Mouse (Mus musculus) limb, embryonic 11.5 days (tissue): Measurements from ENCODE around the gene Stk39. TPM values are rescaled to one million over a fixed set of nuclear protein-coding genes. Genes with fewer than 3 reads are reported as not detected.

Source experiments
- ATAC-seq: fragments of 200-750 bp; cut with Nextera tagmentation; 2 replicates; pipeline ENCODE4 v1.8.0; 2017; ENCODE audit warnings: low read depth; ENCODE audit not compliant: insufficient number of reproducible peaks, low FRiP score, low TSS enrichment
- DNase-seq: peaks from one replicate; pipeline ENCODE4 v3.0.0-alpha.2; 2015; ENCODE audit warnings: low spot score
- H3K27ac ChIP-seq: fragments of 300-500 bp; sonication (generic); replicated peaks from 2 replicates; pipeline ENCODE4 v1.5.1; 2014; ENCODE audit warnings: low read depth, mild to moderate bottlenecking, low read length
- H3K27me3 ChIP-seq: fragments of 300-500 bp; sonication (generic); 2 replicates; pipeline ENCODE4 v1.6.1; 2014; ENCODE audit warnings: mild to moderate bottlenecking, low read length, mixed read lengths; ENCODE audit not compliant: control insufficient read depth, insufficient read depth
- H3K36me3 ChIP-seq: fragments of 300-500 bp; sonication (generic); 2 replicates; pipeline ENCODE4 v1.6.1; 2014; ENCODE audit warnings: mild to moderate bottlenecking, low read length, moderate library complexity, mixed read lengths; ENCODE audit not compliant: control insufficient read depth, insufficient read depth
- H3K4me1 ChIP-seq: fragments of 300-500 bp; sonication (generic); 2 replicates; pipeline ENCODE4 v1.6.1; 2014; ENCODE audit warnings: low read length, mixed read lengths; ENCODE audit not compliant: control insufficient read depth, insufficient read depth
- H3K4me2 ChIP-seq: fragments of 300-500 bp; sonication (generic); 2 replicates; pipeline ENCODE4 v1.6.1; 2014; ENCODE audit warnings: low read depth, mild to moderate bottlenecking, moderate library complexity; ENCODE audit not compliant: severe bottlenecking
- H3K4me3 ChIP-seq: fragments of 300-500 bp; sonication (generic); 2 replicates; pipeline ENCODE4 v1.5.1; 2014; ENCODE audit warnings: low read depth, low read length
- H3K9ac ChIP-seq: fragments of 300-500 bp; sonication (generic); 2 replicates; pipeline ENCODE4 v1.6.1; 2014; ENCODE audit warnings: mild to moderate bottlenecking, low read length
- H3K9me3 ChIP-seq: fragments of 300-500 bp; sonication (generic); 2 replicates; pipeline ENCODE4 v1.6.1; 2016; ENCODE audit warnings: low read length; ENCODE audit not compliant: control insufficient read depth
- WGBS: fragments of 180-500 bp; shearing (Covaris S2); extraction: QIAGEN DNeasy Blood & Tissue Kit; methylation state at CpG from one replicate; pipeline ENCODE4 v1.1.7; 2014; 5-methylcytosine and 5-hydroxymethylcytosine counted together
- polyA plus RNA-seq: library from polyadenylated mRNA; unstranded; fragments of >200 nt; fragmentation: Nextera tagmentation; extraction: Ambion mirVana; gene quantifications from 2 replicates; pipeline ENCODE4 v1.2.1, GENCODE M21; 2014

Gene Stk39
- polyA plus RNA-seq, 1 experiment from 2014 or later: 22.3 TPM

GRCm38 (mm10) chr2:68346606-68347237, 125.3 kb downstream of the Stk39 start:
- no peak overlapping the region for H3K4me3 ChIP-seq
- no peaks in the 10 kb centered on the region for H3K27me3 ChIP-seq
- H3K9ac ChIP-seq: no peak overlapping the region
- H3K4me1 ChIP-seq: 0 out of 2 replicates have a peak, but pooled peaks cover 2% of the 10 kb centered on the region
- H3K36me3 ChIP-seq: no peaks in the 10 kb centered on the region
- H3K4me2 ChIP-seq: no peak overlapping the region
- no peak for ATAC-seq
- no peaks in the 10 kb centered on the region for H3K9me3 ChIP-seq
- H3K27ac ChIP-seq: no peak overlapping the region
- no peak for DNase-seq
- 67% methylated on average over 8 of the region's 8 CpGs for WGBS

GRCm38 (mm10) chr2:68345269-68345668, 126.8 kb downstream of the Stk39 start:
- no peak overlapping the region for H3K27ac ChIP-seq
- no peaks in the 10 kb centered on the region for H3K27me3 ChIP-seq
- H3K36me3 ChIP-seq: no peaks in the 10 kb centered on the region
- no peak overlapping the region for H3K9ac ChIP-seq
- ATAC-seq (no peak), DNase-seq (no peak)
- 90% methylated on average over 9 of the region's 9 CpGs for WGBS
- H3K4me3 ChIP-seq: no peak overlapping the region
- H3K4me2 ChIP-seq: no peak overlapping the region
- no peaks in the 10 kb centered on the region for H3K9me3 ChIP-seq
- H3K4me1 ChIP-seq: 0 out of 2 replicates have a peak, but pooled peaks cover 2% of the 10 kb centered on the region

- no peaks in the 10 kb centered on the region for H3K36me3 ChIP-seq
- H3K27ac ChIP-seq: no peak overlapping the region
- H3K9ac ChIP-seq: no peak overlapping the region
- H3K4me1 ChIP-seq: no peaks in the 10 kb centered on the region
- H3K27me3 ChIP-seq: no peaks in the 10 kb centered on the region
- WGBS: 82% methylated on average over 4 of the region's 4 CpGs
- no peak overlapping the region for H3K4me3 ChIP-seq
- no peak overlapping the region for H3K4me2 ChIP-seq
- ATAC-seq (no peak), DNase-seq (no peak)
- H3K9me3 ChIP-seq: no peaks in the 10 kb centered on the region
Measured at GRCm38 (mm10) chr2:68343751-68344150, 128.3 kb downstream of the Stk39 start.

GRCm38 (mm10) chr2:68342122-68342646, 129.9 kb downstream of the Stk39 start:
- Histone ChIP-seq H3K4me1 (no peaks in the 10 kb centered on the region), H3K27ac (no peak overlapping the region), H3K27me3 (no peaks in the 10 kb centered on the region), H3K9ac (no peak overlapping the region), H3K36me3 (no peaks in the 10 kb centered on the region), H3K9me3 (no peaks in the 10 kb centered on the region), H3K4me2 (no peak overlapping the region), H3K4me3 (no peak overlapping the region)
- WGBS: 91% methylated on average over 7 of the region's 7 CpGs
- ATAC-seq (no peak), DNase-seq (no peak)

GRCm38 (mm10) chr2:68336913-68337312, 135.2 kb downstream of the Stk39 start:
- H3K4me1 ChIP-seq: no peaks in the 10 kb centered on the region
- H3K27me3 ChIP-seq: no peaks in the 10 kb centered on the region
- H3K27ac ChIP-seq: no peak overlapping the region
- H3K4me2 ChIP-seq: no peak overlapping the region
- 94% methylated on average over 6 of the region's 6 CpGs for WGBS
- no peaks in the 10 kb centered on the region for H3K36me3 ChIP-seq
- ATAC-seq (no peak), DNase-seq (no peak)
- H3K4me3 ChIP-seq: no peak overlapping the region
- H3K9me3 ChIP-seq: no peaks in the 10 kb centered on the region
- no peak overlapping the region for H3K9ac ChIP-seq

- DNase-seq (no peak), ATAC-seq (no peak)
- Histone ChIP-seq H3K4me1 (no peaks in the 10 kb centered on the region), H3K4me3 (no peak overlapping the region), H3K36me3 (no peaks in the 10 kb centered on the region), H3K9me3 (no peaks in the 10 kb centered on the region), H3K27ac (no peak overlapping the region), H3K27me3 (no peaks in the 10 kb centered on the region), H3K4me2 (no peak overlapping the region), H3K9ac (no peak overlapping the region)
- 86% methylated on average over 5 of the region's 5 CpGs for WGBS
Measured at GRCm38 (mm10) chr2:68334945-68335344, 137.1 kb downstream of the Stk39 start.

GRCm38 (mm10) chr2:68325306-68325705, 146.8 kb downstream of the Stk39 start:
- Histone ChIP-seq H3K36me3 (no peaks in the 10 kb centered on the region), H3K9me3 (no peaks in the 10 kb centered on the region), H3K4me2 (no peak overlapping the region), H3K27ac (no peak overlapping the region), H3K27me3 (no peaks in the 10 kb centered on the region), H3K4me1 (no peaks in the 10 kb centered on the region), H3K9ac (no peak overlapping the region), H3K4me3 (no peak overlapping the region)
- DNase-seq (no peak), ATAC-seq (no peak)
- WGBS: 59% methylated on average over 5 of the region's 5 CpGs

- no peak for DNase-seq
- H3K9me3 ChIP-seq: no peaks in the 10 kb centered on the region
- H3K9ac ChIP-seq: no peak overlapping the region
- no peaks in the 10 kb centered on the region for H3K36me3 ChIP-seq
- no peak overlapping the region for H3K4me2 ChIP-seq
- H3K4me3 ChIP-seq: no peak overlapping the region
- no peaks in the 10 kb centered on the region for H3K27me3 ChIP-seq
- no peak for ATAC-seq
- H3K27ac ChIP-seq: no peak overlapping the region
- 87% methylated on average over 5 of the region's 5 CpGs for WGBS
- H3K4me1 ChIP-seq: peaks cover 5% of the 10 kb centered on the region; the same call in 1 of the 2 replicates
Measured at GRCm38 (mm10) chr2:68321230-68321629, 150.8 kb downstream of the Stk39 start.

- WGBS: 71% methylated on average over 10 of the region's 10 CpGs
- ATAC-seq (no peak), DNase-seq (no peak)
- Histone ChIP-seq H3K4me1 (peaks cover 8% of the 10 kb centered on the region; the same call in 1 of the 2 replicates), H3K27ac (no peak overlapping the region), H3K36me3 (no peaks in the 10 kb centered on the region), H3K9me3 (no peaks in the 10 kb centered on the region), H3K4me3 (no peak overlapping the region), H3K27me3 (no peaks in the 10 kb centered on the region), H3K9ac (no peak overlapping the region), H3K4me2 (no peak overlapping the region)
Measured at GRCm38 (mm10) chr2:68320670-68321069, 151.4 kb downstream of the Stk39 start.
